Mouse (Mus musculus): ENCODE measurements around the gene Txlna. TPM values are rescaled to one million over a fixed set of nuclear protein-coding genes. Genes with fewer than 3 reads are reported as not detected.

Gene Txlna
- total and polyA plus RNA-seq, 3 experiments = 68.9 to 69.5 TPM; not detected in 1

- TF ChIP-seq GABPA (IDR thresholded peaks at IDR 0.05; ENCODE audit: low read depth, low read length) (no peak), USF1 (IDR thresholded peaks at IDR 0.05; ENCODE audit: low read depth, low read length) (peak; percentile 63), NRF1 (IDR thresholded peaks at IDR 0.05; ENCODE audit: insufficient read depth, low read depth, low read length, poor library complexity, severe bottlenecking) (no peak), POLR2AphosphoS5 (IDR thresholded peaks at IDR 0.05; ENCODE audit: borderline replicate concordance, low read depth, low read length) (no peak), EP300 (IDR thresholded peaks at IDR 0.05; ENCODE audit: low read depth in 1 of 2, low read length in 2 of 2) (no peak), ZNF384 (IDR thresholded peaks at IDR 0.05; ENCODE audit: low read depth, low read length) (no peak), BHLHE40 (IDR thresholded peaks at IDR 0.05; ENCODE audit: borderline replicate concordance, low read depth, low read length) (no peak; the same call in 1 of the 2 replicates), MAFK (IDR thresholded peaks at IDR 0.05; ENCODE audit: borderline replicate concordance, low read depth, low read length) (no peak), SMC3 (IDR thresholded peaks at IDR 0.05; ENCODE audit: low read depth, low read length) (peak; percentile 63), E2F4 (IDR thresholded peaks at IDR 0.05; ENCODE audit: borderline replicate concordance, low read depth, low read length) (no peak), POLR2AphosphoS2 (IDR thresholded peaks at IDR 0.05; ENCODE audit: low read length) (no peak), ZC3H11A (IDR thresholded peaks at IDR 0.05; ENCODE audit: low read depth, low read length) (peak; percentile 14; the same call in 1 of the 2 replicates), ZMIZ1 (IDR thresholded peaks at IDR 0.05; ENCODE audit: low read depth, low read length) (no peak), TAL1 (IDR thresholded peaks at IDR 0.05; ENCODE audit: low read length) (no peak), JUND (IDR thresholded peaks at IDR 0.05; ENCODE audit: low read depth, low read length) (no peak), ETS1 (IDR thresholded peaks at IDR 0.05; ENCODE audit: low read depth, low read length) (no peak), RCOR1 (IDR thresholded peaks at IDR 0.05; ENCODE audit: low read depth, low read length) (no peak)
Observed at GRCm38 (mm10) chr4:129671491-129672082, 30.7 kb upstream of the Txlna start (continued).

- Histone ChIP-seq H3K27me3 (ENCODE audit: control insufficient read depth in 1 of 2, insufficient read depth in 2 of 2, low read length in 2 of 2) (no peaks in the 10 kb centered on the region), H3K36me3 (ENCODE audit: control insufficient read depth in 1 of 2, insufficient read depth in 2 of 2, low read length in 2 of 2) (peaks cover 0 to 12% of the 10 kb centered on the region in 2 experiments; a peak in 3 of 4 replicates), H3K9me3 (replicated peaks; ENCODE audit: insufficient read depth, low read length) (no peaks in the 10 kb centered on the region), H3K79me2 (ENCODE audit: control insufficient read depth, insufficient read depth, low read length, poor library complexity) (peaks cover 3% of the 10 kb centered on the region; the same call in 1 of the 2 replicates), H3K27ac (ENCODE audit: control insufficient read depth, low read depth, low read length) (no peak overlapping the region), H3K4me3 (ENCODE audit: control insufficient read depth in 1 of 2, insufficient read depth in 1 of 2, low read depth in 2 of 2, low read length in 2 of 2) (no peak overlapping the region), H3K4me1 (ENCODE audit: control insufficient read depth in 1 of 2, insufficient read depth in 2 of 2, low read length in 2 of 2) (no peaks in the 10 kb centered on the region), H3K9ac (ENCODE audit: control insufficient read depth, low read depth, low read length, poor library complexity, severe bottlenecking) (no peak overlapping the region)
- no peak for DNase-seq (ENCODE audit: low read depth, low spot score)
- TF ChIP-seq TBP (IDR thresholded peaks at IDR 0.05; ENCODE audit: low read depth, low read length) = no peak
- peak; percentile 57; the same call in 1 of the 2 replicates for TF ChIP-seq MYB (IDR thresholded peaks at IDR 0.05; ENCODE audit: low read depth, low read length)
- TF ChIP-seq TCF12 (IDR thresholded peaks at IDR 0.05; ENCODE audit: low read depth, low read length) = no peak
- no peak for TF ChIP-seq ZNF384 (IDR thresholded peaks at IDR 0.05; ENCODE audit: low read depth, low read length)
- no peak for TF ChIP-seq NRF1 (IDR thresholded peaks at IDR 0.05; ENCODE audit: insufficient read depth, low read depth, low read length, poor library complexity, severe bottlenecking)
Observed at GRCm38 (mm10) chr4:129662255-129662813, 21.5 kb upstream of the Txlna start.

Measured in MEL (cell line).